Mouse (Mus musculus) erythroblast, embryonic 14.5 days (primary cell): ENCODE measurements around the gene Ice1.

Experiments used
- GATA1 ChIP-seq: IDR thresholded peaks from 2 replicates; pipeline ENCODE4 v1.6.1; 2012; ENCODE audit warnings: low read length, inconsistent platforms, mixed read lengths
- TAL1 ChIP-seq: IDR thresholded peaks from 3 replicates; pipeline ENCODE4 v1.6.1; 2012; ENCODE audit warnings: low read length, inconsistent platforms, mixed read lengths

GRCm38 (mm10) chr13:70637662-70638291, 343 bp upstream of the Ice1 start:
- TF ChIP-seq GATA1 (no peak), TAL1 (no peak)
